Mouse (Mus musculus): ENCODE results near the gene Unc119b.
A peak's percentile ranks its signal among the peaks of the same experiment; 100 is the strongest.
"Not testable (repeated sequence)": the region's sequence is repeated elsewhere in the genome, so short reads cannot be mapped to it uniquely, and the experiment has no call there.

The Unc119b gene

DNA sequence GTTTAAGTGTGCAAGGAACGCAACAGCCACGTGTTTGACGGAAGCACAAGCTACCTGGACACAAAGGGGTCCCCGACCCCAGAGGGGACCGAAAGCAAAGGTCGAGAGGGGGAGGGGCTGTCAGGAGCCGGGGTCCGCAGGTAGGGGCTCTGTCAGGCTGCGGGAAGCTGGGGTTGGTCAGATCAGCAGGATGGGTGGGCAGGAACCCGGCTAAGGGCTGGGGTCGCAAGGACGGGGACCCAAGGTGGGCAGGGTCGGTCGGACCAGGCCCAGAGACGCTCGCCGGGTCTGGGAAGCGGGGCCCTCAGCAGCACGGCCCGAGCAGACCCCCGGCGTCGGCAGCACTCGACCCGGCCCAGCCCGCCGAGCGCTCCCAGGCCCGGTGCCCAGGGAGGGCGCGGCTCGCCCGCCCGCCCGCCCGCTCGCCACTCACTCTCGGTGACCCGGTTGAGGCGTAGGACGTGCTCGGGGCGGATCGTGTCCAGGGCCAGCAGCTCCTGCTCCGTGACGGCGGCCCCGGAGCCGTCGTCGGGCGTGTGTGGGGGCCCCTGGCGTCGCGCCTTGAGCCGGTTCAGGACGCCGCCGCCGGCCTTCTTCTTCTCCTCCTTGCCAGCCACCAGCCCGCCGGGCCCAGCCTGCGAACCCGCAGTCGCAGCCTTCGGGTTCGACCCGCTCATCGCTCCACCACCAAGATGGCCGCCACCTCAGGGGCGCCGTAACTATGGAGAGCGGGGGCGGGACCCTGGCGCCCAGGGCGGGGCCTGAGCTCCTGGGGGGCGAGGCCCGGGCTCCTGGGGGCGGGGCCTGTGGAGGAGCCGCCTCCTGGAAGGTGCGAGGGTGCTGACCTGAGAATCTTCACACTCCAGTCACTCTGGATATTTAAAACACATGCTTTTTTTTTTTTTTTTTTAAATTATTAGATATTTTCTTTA lies at the start of gene Unc119b:
Gene Unc119b, minus strand, starts transcription at position 742 of the 932 bp plus-strand sequence.
- DNase-seq (ENCODE audit: low spot score in 2 of 2): peak; percentile 91 to 95

DNA sequence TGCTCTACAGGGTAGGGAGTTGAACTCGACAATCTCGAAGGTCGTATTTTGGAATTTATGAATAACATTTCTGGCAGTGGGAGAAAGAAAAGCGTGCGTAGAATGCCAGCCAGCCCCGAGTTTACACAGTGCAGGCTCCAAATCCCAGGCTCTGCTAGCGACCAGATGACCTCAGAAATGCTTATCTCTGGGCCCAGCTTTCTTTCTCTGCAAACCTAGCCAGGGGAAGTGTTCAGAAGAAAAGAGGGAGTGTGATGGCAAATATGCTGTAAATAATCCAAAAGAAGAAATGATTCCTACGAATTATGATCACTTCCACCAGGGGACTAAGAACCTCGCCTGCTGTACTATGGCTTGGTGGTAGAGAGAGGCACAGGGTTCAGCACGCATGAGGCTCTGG lies 48.7 kb upstream of the Unc119b start:
- DNase-seq (ENCODE audit: low spot score in 2 of 2): no peak

GRCm38 (mm10) chr5:115182925-115183324 lies 48.1 kb upstream of the Unc119b start:
- DNase-seq (ENCODE audit: low spot score in 2 of 2): no peak

DNA sequence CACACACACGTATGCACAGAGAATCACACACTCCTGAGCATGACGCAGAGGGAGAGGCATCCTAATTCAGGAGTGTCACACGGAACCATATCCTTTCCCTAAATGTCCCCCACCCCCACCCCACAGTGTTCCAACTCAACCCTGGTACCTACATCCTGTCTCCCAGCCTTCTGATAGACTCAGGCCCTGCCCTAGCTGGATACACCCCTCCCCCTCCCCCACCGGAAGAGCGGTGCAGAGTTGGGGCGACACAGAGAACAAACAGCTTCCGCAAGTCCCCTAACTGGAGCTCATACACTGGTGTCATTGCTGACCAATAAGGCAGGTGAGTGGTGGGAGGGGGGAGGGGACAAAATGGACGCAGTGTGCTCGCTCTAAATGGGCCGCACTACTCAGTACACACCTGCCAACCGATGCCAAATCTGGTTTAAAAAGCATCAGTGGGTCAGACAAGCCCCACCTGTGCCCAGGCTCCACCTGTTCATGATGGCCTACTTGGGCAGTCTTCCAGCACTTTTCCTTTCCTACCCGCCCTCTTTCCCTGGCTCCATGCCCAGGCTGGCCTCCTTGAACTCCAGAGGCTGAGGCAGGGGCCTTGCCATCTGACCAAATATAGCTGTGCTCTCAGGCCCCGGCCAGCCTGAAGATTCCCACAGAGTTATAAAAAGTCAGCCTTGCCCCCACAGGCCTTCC lies 46.6 kb upstream of the Unc119b start:
- no peak for DNase-seq (ENCODE audit: low spot score in 2 of 2)

DNA sequence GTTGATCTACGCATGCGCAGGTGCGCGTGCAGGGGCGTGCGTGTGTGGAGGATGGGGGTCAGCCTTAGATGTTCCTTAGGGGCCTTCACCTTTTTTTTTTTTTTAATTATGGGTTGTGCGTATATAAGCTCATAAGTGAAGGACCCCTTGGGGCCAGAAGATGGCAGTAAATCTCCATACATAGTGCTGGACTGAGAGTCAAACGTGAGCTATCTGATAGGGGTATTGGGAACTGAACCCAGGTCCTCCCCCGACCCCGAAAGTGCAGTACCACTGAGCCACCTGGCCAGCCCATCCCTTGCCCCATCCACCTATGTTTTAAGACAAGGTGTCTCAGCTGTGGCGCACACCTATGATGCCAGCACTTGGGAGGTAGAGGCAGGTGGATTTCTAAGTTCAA lies 44.8 kb upstream of the Unc119b start:
- no peak for DNase-seq (ENCODE audit: low spot score in 2 of 2)

- no peak for DNase-seq (ENCODE audit: low spot score in 2 of 2)
Observed at GRCm38 (mm10) chr5:115177866-115178265, 43.1 kb upstream of the Unc119b start.

DNA sequence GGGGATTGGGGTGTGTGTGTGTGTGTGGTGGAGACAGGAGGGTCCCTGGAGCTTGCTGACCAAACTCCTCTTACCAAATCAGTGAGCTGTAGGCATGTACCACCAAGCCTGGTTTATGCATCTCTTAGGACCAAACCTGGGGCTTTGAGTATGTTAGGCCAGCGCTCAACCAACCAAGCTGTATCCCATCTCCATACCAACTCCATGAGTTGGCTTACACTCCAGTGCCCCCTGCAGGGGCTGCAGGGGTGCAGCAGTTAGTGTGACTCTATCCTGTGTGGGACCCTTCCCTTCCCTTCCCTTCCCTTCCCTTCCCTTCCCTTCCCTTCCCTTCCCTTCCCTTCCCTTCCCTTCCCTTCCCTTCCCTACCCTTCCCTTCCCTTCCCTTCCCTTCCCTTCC lies 39.8 kb upstream of the Unc119b start:
- no peak for DNase-seq (ENCODE audit: low spot score in 2 of 2)

DNA sequence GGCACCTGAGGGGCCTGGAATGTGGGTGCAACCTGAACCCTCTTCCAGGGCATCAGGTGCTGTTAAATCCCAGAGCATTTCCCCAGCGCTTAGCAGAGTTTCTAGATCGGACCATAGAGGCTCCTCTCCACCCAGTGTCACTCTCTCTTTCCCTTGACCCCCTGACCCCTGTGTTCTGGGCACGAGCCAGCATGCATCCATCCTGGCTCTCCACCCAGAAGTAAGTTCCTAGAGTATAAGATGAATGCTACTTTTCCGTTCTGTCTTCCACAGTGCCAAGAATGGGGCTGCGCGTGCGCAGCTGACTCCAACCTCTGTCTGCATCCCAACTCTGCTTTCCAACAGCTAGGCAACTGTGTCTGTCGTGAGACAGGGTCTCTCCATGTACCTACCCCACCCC lies 35.4 kb upstream of the Unc119b start:
- no peak for DNase-seq (ENCODE audit: low spot score in 2 of 2)

- no peak for DNase-seq (ENCODE audit: low spot score in 2 of 2)
Observed at GRCm38 (mm10) chr5:115168641-115169415, 34.1 kb upstream of the Unc119b start.

DNA sequence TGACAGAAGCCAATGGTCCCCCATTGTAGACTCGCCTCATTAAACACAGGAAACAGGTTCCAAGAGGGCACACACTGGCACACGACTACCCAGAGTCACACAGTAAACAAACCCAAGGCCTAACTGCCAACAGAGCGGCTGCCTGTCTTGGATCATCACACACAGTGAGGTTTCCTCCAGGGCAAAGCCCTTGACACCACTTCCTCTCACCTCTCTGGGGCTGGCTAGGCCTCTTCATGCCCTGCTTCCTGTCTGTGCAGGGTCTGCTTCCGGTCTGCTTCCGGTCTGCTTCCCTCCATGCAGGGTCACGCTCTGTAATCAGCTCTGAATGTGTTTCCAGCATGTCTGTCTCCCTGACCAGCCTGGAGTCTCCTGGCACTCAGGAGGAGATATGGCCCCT lies 32.6 kb upstream of the Unc119b start:
- DNase-seq (ENCODE audit: low spot score in 2 of 2): peak; percentile 61 to 79

GRCm38 (mm10) chr5:115166815-115167194 lies 32.0 kb upstream of the Unc119b start:
- DNase-seq (ENCODE audit: low spot score in 2 of 2): no peak

DNA sequence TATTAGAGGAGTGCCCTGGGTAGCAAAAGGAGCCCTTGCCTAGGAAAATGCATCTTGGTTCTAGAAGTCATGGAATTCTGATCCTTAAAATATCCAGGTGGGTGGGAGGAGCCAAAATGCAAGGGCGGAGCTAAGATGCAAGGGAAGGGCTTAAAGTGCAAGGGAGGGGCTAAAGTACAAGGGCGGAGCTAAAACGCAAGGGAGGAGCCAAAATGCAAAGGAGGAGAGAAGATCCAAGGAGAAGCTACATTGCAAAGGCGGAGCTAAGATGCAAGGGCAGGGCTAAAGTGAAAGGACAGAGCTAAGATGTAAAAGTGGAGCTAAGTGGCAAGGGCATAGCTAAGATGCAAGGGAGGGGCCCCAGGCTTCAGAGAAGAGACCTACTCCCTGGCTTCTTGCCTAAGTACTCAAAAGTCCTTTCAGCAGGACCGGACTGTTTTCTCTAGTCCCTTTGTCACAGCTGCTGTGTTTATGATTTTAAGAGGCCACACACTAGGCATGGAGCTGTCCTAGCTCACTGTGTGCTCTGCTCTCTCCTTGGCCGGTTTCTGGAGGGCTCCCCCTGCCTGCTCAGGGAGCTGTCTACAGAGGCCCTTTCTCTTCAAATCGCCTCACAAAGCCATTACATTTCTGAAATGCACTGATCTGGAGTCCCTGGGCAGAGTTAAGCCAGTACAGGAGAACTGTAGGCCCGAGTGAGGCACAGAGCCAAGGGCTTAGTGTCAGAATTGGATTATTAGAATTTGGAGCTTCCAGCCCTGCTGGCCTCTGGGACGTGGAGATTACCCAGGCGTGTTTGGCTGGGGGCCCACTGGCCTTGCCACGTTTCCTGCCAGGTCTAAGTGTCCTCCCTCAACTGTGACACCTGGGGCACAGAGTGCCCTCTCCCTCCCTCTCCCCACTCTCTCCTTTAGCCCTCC lies 31.4 kb upstream of the Unc119b start:
- peak in 1 of 2 experiments; percentile 41 for DNase-seq (ENCODE audit: low spot score in 2 of 2)

GRCm38 (mm10) chr5:115165351-115165750 lies 30.6 kb upstream of the Unc119b start:
- DNase-seq (ENCODE audit: low spot score in 2 of 2): no peak

DNA sequence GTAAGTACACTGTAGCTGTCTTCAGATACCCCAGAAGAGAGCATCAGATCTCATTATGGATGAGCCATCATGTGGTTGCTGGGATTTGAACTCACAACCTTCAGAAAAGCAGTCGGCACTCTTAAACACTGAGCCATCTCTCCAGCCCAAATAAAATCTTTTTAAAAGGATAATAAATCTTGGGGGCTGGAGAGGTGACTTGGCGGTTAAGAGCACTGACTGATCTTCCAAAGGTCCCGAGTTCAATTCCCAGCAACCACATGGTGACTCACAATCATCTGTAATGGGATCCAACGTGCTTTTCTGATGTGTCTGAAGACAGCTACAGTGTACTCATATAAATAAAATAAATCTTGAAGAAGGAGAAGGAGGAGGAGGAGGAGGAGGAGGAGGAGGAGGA lies 29.7 kb upstream of the Unc119b start:
- not testable (repeated sequence) for DNase-seq (ENCODE audit: low spot score in 2 of 2)

DNA sequence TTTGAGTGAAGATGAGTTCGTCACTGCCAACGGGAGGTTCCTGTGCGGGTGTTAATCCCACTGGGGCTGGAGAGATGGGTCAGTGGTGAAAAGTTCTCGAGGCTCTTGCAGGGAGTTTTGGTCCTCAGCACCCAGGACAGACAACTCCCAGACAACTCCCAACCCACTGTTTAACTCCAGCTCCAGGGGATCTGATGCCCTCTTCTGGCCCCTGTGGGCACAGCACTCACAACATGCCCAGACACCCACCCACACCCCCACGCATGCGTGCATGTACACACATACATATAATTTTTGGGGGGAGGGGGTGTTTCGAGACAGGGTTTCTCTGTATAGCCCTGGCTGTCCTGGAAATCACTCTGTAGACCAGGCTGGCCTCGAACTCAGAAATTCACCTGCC lies 28.8 kb upstream of the Unc119b start:
- peak; percentile 62 to 80 for DNase-seq (ENCODE audit: low spot score in 2 of 2)

DNA sequence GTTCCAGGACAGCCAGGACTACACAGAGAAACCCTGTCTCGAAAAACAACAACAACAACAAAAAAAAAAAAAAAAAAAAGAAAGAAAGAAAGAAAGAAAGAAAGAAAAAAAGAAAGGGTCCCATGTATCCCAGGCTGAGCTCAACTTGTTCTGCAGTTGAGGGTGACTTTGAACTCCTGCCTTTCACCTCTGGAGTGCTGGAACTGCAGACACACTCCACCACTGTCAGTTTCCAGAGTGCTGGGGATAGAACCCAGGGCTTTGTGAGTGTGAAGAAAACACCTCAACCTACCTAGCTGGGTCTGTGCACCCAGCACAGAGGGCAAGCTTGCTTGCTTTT lies 27.1 kb upstream of the Unc119b start:
- DNase-seq (ENCODE audit: low spot score in 2 of 2): not testable (repeated sequence)

- no peak for DNase-seq (ENCODE audit: low spot score in 2 of 2)
Observed at GRCm38 (mm10) chr5:115161064-115161939, 26.5 kb upstream of the Unc119b start.

- DNase-seq (ENCODE audit: low spot score in 2 of 2): no peak
Observed at GRCm38 (mm10) chr5:115160655-115161054, 25.9 kb upstream of the Unc119b start.

GRCm38 (mm10) chr5:115159165-115159564 lies 24.4 kb upstream of the Unc119b start:
- DNase-seq (ENCODE audit: low spot score in 2 of 2): no peak

Measured in spleen, postnatal 4 days (tissue).